Mouse (Mus musculus) megakaryocyte, embryonic 14.5 days (primary cell): ENCODE results near the gene Pi4k2a.

ENCODE experiments used
- FLI1 ChIP-seq: IDR thresholded peaks from 2 replicates; pipeline ENCODE4 v1.6.1; 2012; ENCODE audit warnings: low read length, inconsistent platforms, mixed read lengths
- GATA1 ChIP-seq: IDR thresholded peaks from 3 replicates; pipeline ENCODE4 v1.6.1; 2012; ENCODE audit warnings: mixed read lengths, low read length, inconsistent platforms, borderline replicate concordance

- TF ChIP-seq FLI1 (no peak), GATA1 (no peak)
Measured at GRCm38 (mm10) chr19:42147769-42148568, 57.7 kb downstream of the Pi4k2a start.
